Mouse (Mus musculus): ENCODE measurements around the gene Sort1.

Sort1 gene

GRCm38 (mm10) chr3:108327916-108328315 is 44.0 kb downstream of the Sort1 start:
- peak; percentile 79 for DNase-seq (ENCODE audit: low read depth, low spot score)

GRCm38 (mm10) chr3:108328441-108328841 is 44.6 kb downstream of the Sort1 start:
- DNase-seq (ENCODE audit: low read depth, low spot score) = peak; percentile 47

GRCm38 (mm10) chr3:108330812-108331211 is 46.9 kb downstream of the Sort1 start:
- DNase-seq (ENCODE audit: low read depth, low spot score) = no peak

GRCm38 (mm10) chr3:108336878-108337277 is 53.0 kb downstream of the Sort1 start:
- no peak for DNase-seq (ENCODE audit: low read depth, low spot score)

DNA sequence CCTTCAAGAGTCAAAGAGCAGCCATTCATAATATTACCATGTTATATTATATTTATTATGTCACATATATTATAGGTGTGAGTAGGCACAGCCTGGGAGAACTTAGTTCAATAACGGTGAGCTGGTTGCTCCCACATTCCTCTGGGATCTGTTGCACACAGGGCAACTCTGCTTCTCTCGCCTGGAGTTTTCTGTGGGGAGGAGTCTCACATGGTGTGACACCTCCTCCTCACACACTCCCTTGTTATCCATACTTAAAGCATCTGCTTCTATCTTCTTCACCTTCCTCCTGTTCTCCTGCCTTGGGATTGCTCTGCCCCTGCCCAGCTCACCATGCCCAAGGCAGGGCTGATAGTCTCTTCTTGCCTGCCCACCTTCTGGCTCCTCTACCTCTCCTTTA is 57.2 kb downstream of the Sort1 start:
- no peak for DNase-seq (ENCODE audit: low read depth, low spot score)

DNA sequence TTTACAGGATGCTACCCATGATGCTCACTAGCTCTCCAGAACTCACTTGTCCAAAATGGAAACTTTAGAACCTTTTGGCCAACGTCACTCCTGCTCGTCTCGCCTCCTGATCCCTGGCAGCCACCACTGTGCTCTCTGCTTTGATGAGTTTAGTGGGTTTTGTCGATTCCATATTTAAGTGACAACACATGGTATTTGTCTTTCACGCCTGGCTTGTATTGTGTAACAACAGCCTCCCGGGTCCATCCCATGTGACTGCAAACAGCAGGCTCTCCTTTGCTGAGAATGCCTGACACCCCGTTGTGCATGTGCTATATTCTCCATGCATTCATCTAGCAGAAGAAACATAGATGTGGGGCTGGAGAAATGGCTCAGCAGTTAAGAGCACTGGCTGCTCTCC is 58.3 kb downstream of the Sort1 start:
- no peak for DNase-seq (ENCODE audit: low read depth, low spot score)

GRCm38 (mm10) chr3:108345855-108346254 is 62.0 kb downstream of the Sort1 start:
- DNase-seq (ENCODE audit: low read depth, low spot score) = no peak

DNA sequence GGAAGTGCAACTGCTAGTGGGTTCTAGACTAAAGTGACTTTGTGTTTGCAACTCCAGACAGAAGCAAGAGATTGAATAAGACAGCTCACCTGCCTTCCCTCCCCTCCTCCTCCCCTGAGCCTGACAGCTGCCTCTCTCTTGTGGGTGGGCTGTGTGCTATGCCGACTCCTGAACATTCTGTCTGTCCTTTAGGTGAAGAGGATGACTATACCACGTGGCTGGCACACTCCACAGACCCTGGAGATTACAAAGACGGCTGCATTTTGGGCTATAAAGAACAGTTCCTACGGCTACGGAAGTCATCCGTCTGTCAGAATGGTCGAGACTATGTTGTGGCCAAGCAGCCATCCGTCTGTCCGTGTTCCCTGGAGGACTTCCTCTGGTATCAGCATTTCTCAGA is 64.5 kb downstream of the Sort1 start:
- DNase-seq (ENCODE audit: low read depth, low spot score) = no peak

- no peak for DNase-seq (ENCODE audit: low read depth, low spot score)
Measured at GRCm38 (mm10) chr3:108355245-108355644, 71.4 kb downstream of the Sort1 start.

- no peak for DNase-seq (ENCODE audit: low read depth, low spot score)
Measured at GRCm38 (mm10) chr3:108357051-108357450, 73.2 kb downstream of the Sort1 start.

- DNase-seq (ENCODE audit: low read depth, low spot score) = no peak
Measured at GRCm38 (mm10) chr3:108358445-108358844, 74.6 kb downstream of the Sort1 start.

GRCm38 (mm10) chr3:108360894-108361293 is 77.0 kb downstream of the Sort1 start:
- no peak for DNase-seq (ENCODE audit: low read depth, low spot score)

GRCm38 (mm10) chr3:108363626-108364025 is 79.7 kb downstream of the Sort1 start:
- peak; percentile 39 for DNase-seq (ENCODE audit: low read depth, low spot score)

DNA sequence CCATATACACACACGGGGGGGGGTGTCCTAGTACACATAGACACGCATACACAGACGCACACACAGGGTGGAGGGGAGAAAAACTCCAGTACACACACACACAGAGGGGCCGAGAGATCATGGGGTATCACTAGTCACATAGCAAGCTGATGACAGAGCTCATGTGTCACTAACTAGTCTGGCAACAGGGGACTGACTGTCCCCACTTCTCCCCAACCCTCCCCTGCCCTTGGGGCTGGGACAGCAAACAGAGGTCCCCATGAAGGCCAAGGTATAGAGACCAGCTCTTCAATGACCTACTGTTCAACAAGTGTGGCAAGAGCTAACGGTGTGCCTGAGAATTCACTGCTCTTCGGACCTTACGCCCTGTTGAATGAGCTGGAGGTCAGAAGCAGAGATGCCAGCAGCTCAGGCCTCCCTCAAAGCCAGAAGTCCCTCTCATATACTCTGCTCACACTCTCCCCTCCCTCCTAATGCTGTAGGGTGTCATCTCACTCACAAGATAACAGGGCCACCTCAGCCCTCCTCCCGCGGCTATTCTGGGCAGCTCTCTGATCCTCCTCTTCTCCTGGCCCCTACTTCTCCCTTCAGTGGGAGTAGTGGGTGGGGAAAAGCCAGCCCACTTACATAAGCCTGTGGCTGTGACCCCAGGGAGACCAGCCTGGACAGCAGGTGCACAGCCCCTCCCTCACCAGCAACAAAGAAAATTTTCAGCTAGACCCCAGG is 80.6 kb downstream of the Sort1 start, which contains the start of gene Mybphl:
Mybphl (plus strand) TSS at position 642 of the 726 bp plus-strand sequence.
- no peak for DNase-seq (ENCODE audit: low read depth, low spot score)

DNA sequence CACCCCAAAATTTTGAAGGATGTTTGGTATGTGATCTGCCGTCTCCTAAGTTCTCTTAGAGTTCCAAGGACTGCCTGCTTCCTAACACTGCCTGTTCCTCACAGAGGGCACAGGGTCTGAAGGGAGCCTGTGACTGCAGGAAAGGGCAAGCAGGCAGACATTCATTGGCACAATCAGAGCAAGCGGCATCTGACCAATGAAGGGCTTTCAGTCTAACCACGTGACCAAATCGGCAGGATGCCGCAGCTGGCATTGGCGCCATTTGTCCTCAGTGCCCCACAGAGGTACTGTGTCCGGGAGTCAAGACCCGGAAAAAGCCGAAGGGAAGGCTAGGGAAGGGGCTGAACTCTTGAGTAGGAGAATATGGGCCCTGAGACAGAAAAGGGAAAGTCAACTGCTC is 83.3 kb downstream of the Sort1 start:
- DNase-seq (ENCODE audit: low read depth, low spot score) = no peak

DNA sequence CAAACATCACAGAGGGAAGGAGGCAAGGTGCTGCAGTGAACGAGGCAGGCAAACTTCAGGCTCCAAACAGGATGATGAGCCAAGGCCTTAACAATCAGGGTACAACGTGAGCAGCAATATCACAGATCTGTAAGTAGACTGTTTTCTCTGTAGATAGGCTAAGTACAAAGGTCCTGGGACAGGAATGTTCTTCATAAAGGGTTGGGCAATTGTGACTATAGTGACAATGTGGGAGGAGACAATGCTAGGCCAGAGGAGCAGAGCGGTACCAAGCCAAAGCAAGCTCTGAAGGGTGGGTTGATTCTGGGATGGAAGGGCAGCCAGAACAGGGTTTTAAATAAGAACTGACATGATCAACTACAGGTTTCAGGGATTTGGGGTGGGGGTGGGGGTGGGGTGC is 83.9 kb downstream of the Sort1 start:
- DNase-seq (ENCODE audit: low read depth, low spot score) = no peak

- no peak for DNase-seq (ENCODE audit: low read depth, low spot score)
Measured at GRCm38 (mm10) chr3:108368721-108369120, 84.8 kb downstream of the Sort1 start.

- no peak for DNase-seq (ENCODE audit: low read depth, low spot score)
Measured at GRCm38 (mm10) chr3:108372274-108372673, 88.4 kb downstream of the Sort1 start.

DNA sequence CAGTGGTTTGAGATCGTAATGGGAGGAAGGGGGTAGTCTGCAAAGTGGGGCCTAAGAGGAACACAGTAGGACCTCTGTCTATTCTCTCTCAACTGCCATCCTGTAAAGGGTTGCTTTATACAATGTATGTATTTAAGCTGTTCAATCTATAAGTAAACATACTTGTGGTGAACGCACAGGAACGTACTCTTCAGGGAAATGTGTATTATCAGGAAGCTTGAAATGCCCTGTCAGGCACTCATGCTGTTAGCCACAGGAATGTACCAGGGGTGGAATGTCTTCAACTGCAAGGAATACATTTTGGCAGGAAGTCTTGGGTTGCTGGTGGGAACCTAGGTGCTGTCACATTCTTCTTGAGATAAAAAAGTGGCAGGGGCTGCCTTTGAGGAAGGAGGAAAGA is 88.8 kb downstream of the Sort1 start:
- DNase-seq (ENCODE audit: low read depth, low spot score) = no peak

DNA sequence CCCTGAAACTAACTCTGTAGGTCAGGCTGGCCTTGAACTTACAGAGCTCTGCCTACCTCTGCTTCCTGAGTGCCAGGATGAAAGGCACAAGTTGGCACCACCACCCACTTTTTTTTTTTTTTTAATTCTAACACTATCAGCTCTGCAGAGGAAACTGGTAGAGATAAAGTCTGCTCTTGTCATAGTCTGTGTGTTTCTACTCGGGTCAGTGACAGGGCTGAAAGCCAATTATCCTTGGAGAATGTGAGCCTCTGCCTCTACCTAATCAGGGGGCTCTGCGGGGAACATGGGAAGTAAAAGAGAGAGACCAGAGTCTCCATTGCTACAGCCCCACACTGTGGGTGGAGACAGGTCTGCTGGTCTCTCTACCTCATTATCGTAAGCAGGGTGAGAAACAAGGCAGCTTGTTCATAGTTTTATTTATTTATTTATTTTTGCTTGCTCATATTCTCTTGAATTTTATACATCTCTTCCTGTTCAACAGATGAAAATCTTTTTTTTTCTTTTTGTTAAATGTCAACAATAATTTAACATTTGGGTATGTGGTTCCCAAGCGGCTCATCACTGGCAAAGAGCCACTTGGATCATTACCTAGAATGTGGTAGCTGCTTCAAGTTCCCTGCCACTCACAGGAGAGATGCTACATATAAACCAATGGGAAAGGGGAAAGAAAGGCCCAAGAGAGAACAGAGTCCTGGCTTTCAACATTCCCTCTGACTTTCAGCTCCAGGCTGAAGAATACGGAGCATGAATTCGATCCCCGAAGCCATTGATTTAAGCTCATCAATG is 95.2 kb downstream of the Sort1 start:
- no peak for DNase-seq (ENCODE audit: low read depth, low spot score)

GRCm38 (mm10) chr3:108380695-108381094 is 96.8 kb downstream of the Sort1 start:
- no peak for DNase-seq (ENCODE audit: low read depth, low spot score)

DNA sequence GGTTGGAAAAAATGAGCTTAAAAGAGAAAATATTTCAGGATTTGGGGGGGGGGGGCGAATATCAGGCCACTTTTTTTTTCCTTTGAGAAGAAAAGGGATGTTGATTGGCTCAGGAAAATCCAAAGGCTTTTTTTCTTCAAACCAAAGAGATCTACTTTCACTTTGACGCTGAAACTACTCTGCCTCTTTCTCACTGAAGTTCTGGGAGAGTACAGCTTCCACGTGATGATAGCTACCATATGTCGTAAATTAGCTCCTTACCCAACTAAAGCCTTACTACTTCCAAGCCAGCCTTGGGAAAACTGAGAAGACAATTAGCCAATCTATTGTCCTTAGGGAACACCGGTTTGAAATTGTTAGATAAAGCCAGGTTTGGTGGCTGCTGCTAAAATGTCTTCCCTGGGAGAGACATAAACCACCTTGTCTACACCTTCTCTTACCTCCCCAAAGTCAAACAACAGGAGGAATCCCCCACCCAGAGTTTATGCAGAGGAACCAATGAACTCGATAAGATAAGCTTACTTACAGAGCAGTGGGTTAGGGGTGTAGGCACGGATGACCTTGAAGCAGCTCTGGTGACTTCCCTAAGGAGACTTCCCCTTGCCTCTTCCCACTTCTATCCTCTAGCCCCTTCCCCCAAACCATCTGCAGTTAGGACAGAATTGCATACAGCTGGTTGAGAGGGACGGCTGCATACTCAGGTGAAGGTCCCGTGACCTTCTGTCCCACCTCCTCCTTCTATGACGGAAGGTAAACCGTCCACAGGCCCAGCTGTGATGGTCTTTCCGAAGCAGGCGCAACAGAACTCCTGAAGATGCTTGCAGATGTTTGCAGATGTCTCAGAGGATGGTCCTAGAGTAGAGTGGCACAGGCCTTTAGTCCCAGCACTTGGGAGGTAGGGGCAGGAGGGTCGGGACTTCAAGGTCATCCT is 98.3 kb downstream of the Sort1 start:
- DNase-seq (ENCODE audit: low read depth, low spot score) = no peak
